Mouse (Mus musculus) embryonic fibroblast, embryonic 13.5 days (primary cell): ENCODE data around the gene Tmem88.

Experiments
- CTCF ChIP-seq: IDR thresholded peaks from 2 replicates; pipeline ENCODE4 v1.5.1; 2011; ENCODE audit warnings: mild to moderate bottlenecking, control low read depth, low read length, moderate library complexity, borderline replicate concordance; ENCODE audit not compliant: insufficient read depth
- POLR2A ChIP-seq: IDR thresholded peaks from 2 replicates; pipeline ENCODE4 v1.6.1; 2011; ENCODE audit warnings: low read depth, mild to moderate bottlenecking, control low read depth, low read length, moderate library complexity

GRCm38 (mm10) chr11:69398486-69399200 lies 609 bp upstream of the Tmem88 start:
- TF ChIP-seq CTCF: no peak
- no peak for TF ChIP-seq POLR2A
